Mouse (Mus musculus) neural tube, embryonic 13.5 days (tissue): ENCODE measurements around the gene Ykt6. TPM values are rescaled to one million over a fixed set of nuclear protein-coding genes. Genes with fewer than 3 reads are reported as not detected.

Source experiments
- ATAC-seq: fragments of 200-750 bp; cut with Nextera tagmentation; 2 replicates; pipeline ENCODE4 v1.8.0; 2017; ENCODE audit warnings: low read depth, mild to moderate bottlenecking, moderate TSS enrichment, moderate library complexity
- H3K27ac ChIP-seq: fragments of 300-500 bp; sonication (generic); replicated peaks from 2 replicates; pipeline ENCODE4 v1.5.1; 2015; ENCODE audit warnings: moderate library complexity, mild to moderate bottlenecking, inconsistent platforms
- H3K27me3 ChIP-seq: fragments of 300-500 bp; sonication (generic); 2 replicates; pipeline ENCODE4 v1.6.1; 2015; ENCODE audit warnings: mild to moderate bottlenecking, inconsistent platforms
- H3K36me3 ChIP-seq: fragments of 300-500 bp; sonication (generic); 2 replicates; pipeline ENCODE4 v1.6.1; 2015; ENCODE audit warnings: mild to moderate bottlenecking, inconsistent platforms
- H3K4me1 ChIP-seq: fragments of 300-500 bp; sonication (generic); replicated peaks from 2 replicates; pipeline ENCODE4 v1.6.1; 2015; ENCODE audit warnings: inconsistent platforms
- H3K4me2 ChIP-seq: fragments of 300-500 bp; sonication (generic); 2 replicates; pipeline ENCODE4 v1.6.1; 2015; ENCODE audit warnings: inconsistent platforms, mild to moderate bottlenecking, moderate library complexity
- H3K4me3 ChIP-seq: fragments of 300-500 bp; sonication (generic); 2 replicates; pipeline ENCODE4 v1.5.1; 2015; ENCODE audit warnings: mild to moderate bottlenecking, inconsistent platforms
- H3K9ac ChIP-seq: fragments of 300-500 bp; sonication (generic); 2 replicates; pipeline ENCODE4 v1.6.1; 2015; ENCODE audit warnings: moderate library complexity, mild to moderate bottlenecking, inconsistent platforms
- H3K9me3 ChIP-seq: fragments of 300-500 bp; sonication (generic); 2 replicates; pipeline ENCODE4 v1.6.1; 2016; ENCODE audit warnings: inconsistent platforms
- WGBS: fragments of 180-500 bp; shearing (Covaris S2); methylation state at CpG from one replicate; pipeline ENCODE4 v1.1.7; 2015; 5-methylcytosine and 5-hydroxymethylcytosine counted together
- polyA plus RNA-seq: library from polyadenylated mRNA; unstranded; fragments of >200 nt; fragmentation: Nextera tagmentation; extraction: Ambion mirVana; gene quantifications from 2 replicates; pipeline ENCODE4 v1.2.1, GENCODE M21; 2015

The Ykt6 gene
- polyA plus RNA-seq, 1 experiment from 2014 or later, result 71.2 TPM

GRCm38 (mm10) chr11:5953130-5953765 is 2.2 kb upstream of the Ykt6 start:
- WGBS, result 36% methylated on average over 8 of the region's 8 CpGs
- Histone ChIP-seq H3K9ac (no peak overlapping the region), H3K27ac (no peak overlapping the region)

GRCm38 (mm10) chr11:5954435-5954834 is 1.1 kb upstream of the Ykt6 start:
- Histone ChIP-seq H3K9ac (peak overlapping the region; percentile 93; the same call in 1 of the 2 replicates), H3K4me2 (no peak overlapping the region), H3K4me3 (no peak overlapping the region), H3K9me3 (no peaks in the 10 kb centered on the region), H3K36me3 (peaks cover 9% of the 10 kb centered on the region), H3K4me1 (peaks cover 32% of the 10 kb centered on the region), H3K27ac (no peak overlapping the region), H3K27me3 (no peaks in the 10 kb centered on the region)
- no peak for ATAC-seq
- WGBS, result 86% methylated on average over 5 of the region's 5 CpGs

More at GRCm38 (mm10) chr11:5953130-5953765, 2.2 kb upstream of the Ykt6 start:
- H3K4me3 ChIP-seq, result no peak overlapping the region
- peaks cover 33% of the 10 kb centered on the region for H3K4me1 ChIP-seq
- H3K4me2 ChIP-seq, result no peak overlapping the region
- no peak for ATAC-seq
- H3K9me3 ChIP-seq, result no peaks in the 10 kb centered on the region
- no peaks in the 10 kb centered on the region for H3K27me3 ChIP-seq
- 0 out of 2 replicates have a peak, but pooled peaks cover 4% of the 10 kb centered on the region for H3K36me3 ChIP-seq

- 7% methylated on average over 7 of the region's 7 CpGs for WGBS
- peak; percentile 83 for ATAC-seq
Measured at GRCm38 (mm10) chr11:5954965-5955504, 458 bp upstream of the Ykt6 start.

DNA sequence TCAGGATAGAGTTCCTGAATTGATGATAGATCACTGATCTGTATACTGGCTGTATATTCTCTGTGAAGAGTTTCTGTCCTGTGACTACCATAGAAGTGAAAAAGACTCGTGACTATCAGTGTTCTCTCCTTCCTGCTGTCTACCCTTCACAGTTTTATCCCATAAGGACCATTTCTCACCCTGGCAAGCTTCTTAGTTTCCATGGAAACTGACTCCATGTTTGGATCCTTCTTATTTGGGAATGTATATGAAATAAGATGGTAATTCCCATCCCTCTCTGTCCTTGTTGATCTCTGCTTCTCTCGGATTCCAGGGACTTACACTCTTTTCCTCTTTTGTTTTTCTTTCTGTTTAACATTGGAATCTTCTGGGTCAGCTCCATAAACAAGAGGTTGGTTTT is 4.6 kb downstream of the Ykt6 start:
- no peak overlapping the region for H3K4me2 ChIP-seq
- 89% methylated on average over 2 of the region's 2 CpGs for WGBS
- no peak overlapping the region for H3K9ac ChIP-seq
- H3K4me1 ChIP-seq, result peaks cover 18% of the 10 kb centered on the region
- H3K4me3 ChIP-seq, result no peak overlapping the region
- ATAC-seq, result no peak
- H3K27me3 ChIP-seq, result no peaks in the 10 kb centered on the region
- peaks cover 58% of the 10 kb centered on the region for H3K36me3 ChIP-seq
- H3K9me3 ChIP-seq, result no peaks in the 10 kb centered on the region
- H3K27ac ChIP-seq, result no peak overlapping the region

More at GRCm38 (mm10) chr11:5954965-5955504, 458 bp upstream of the Ykt6 start:
- H3K27me3 ChIP-seq, result no peaks in the 10 kb centered on the region
- H3K4me3 ChIP-seq, result peak overlapping the region; percentile 97
- peaks cover 10% of the 10 kb centered on the region for H3K36me3 ChIP-seq
- H3K9me3 ChIP-seq, result no peaks in the 10 kb centered on the region
- peak overlapping the region; percentile 94 for H3K4me2 ChIP-seq
- peaks cover 26% of the 10 kb centered on the region for H3K4me1 ChIP-seq
- peak overlapping the region; percentile 93 for H3K9ac ChIP-seq
- peak overlapping the region; percentile 91 for H3K27ac ChIP-seq

DNA sequence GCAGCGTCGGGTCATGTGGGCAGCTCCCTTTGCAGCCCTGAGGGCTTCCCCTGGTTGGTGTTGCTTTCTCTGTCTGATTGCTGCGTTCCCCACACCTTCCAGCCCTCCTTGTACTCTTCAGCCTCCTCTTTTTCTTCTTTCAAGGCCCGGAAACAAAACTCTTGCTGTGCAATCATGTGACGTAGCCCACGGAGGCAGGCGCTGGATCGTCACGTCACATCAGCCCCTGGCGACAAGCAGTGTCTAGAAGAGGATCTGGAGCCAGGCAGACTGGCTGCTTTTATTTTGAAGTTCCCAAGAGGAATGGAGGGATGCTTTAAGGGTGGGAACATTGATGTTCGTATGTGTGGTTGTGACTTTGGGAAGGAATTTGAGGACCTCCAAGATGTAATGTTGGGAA is 10.4 kb downstream of the Ykt6 start:
- Histone ChIP-seq H3K4me3 (no peak overlapping the region), H3K4me1 (no peaks in the 10 kb centered on the region), H3K27ac (no peak overlapping the region), H3K9ac (no peak overlapping the region), H3K36me3 (peaks cover 99% of the 10 kb centered on the region), H3K27me3 (no peaks in the 10 kb centered on the region), H3K9me3 (no peaks in the 10 kb centered on the region), H3K4me2 (no peak overlapping the region)
- no peak for ATAC-seq
- WGBS, result 84% methylated on average over 11 of the region's 11 CpGs

DNA sequence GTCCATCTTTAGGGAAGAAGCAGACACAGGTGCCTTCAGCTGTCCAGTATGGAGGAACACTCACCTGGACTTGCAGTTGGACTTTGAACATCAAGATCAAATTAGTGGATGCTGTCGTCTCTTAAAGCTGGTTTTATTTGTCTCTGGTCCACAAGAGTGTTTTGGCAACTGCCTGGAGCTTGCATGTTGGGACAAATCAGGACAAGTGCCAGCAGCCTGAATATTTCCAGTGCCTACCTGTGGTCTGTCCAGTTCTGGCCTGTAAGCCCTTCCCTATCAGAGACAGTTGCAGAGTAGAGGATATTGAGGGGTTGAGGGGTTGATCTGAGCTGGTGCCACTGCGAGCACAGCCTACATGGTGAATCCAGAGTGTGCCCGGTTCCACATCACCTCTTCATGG is 11.3 kb downstream of the Ykt6 start:
- H3K27ac ChIP-seq, result no peak overlapping the region
- no peak overlapping the region for H3K9ac ChIP-seq
- no peak overlapping the region for H3K4me2 ChIP-seq
- peaks cover 99% of the 10 kb centered on the region for H3K36me3 ChIP-seq
- H3K27me3 ChIP-seq, result no peaks in the 10 kb centered on the region
- H3K4me3 ChIP-seq, result no peak overlapping the region
- 96% methylated on average over 3 of the region's 3 CpGs for WGBS
- H3K4me1 ChIP-seq, result no peaks in the 10 kb centered on the region
- no peaks in the 10 kb centered on the region for H3K9me3 ChIP-seq
- 0 out of 2 replicates have a peak, but pooled peaks have one; percentile 28 for ATAC-seq

GRCm38 (mm10) chr11:5968223-5968622 is 12.7 kb downstream of the Ykt6 start:
- Histone ChIP-seq H3K27me3 (no peaks in the 10 kb centered on the region), H3K4me2 (no peak overlapping the region), H3K27ac (no peak overlapping the region), H3K4me3 (no peak overlapping the region), H3K9me3 (no peaks in the 10 kb centered on the region), H3K9ac (no peak overlapping the region), H3K36me3 (peaks cover 93% of the 10 kb centered on the region), H3K4me1 (peaks cover 8% of the 10 kb centered on the region)
- WGBS, result 76% methylated on average over 6 of the region's 6 CpGs
- ATAC-seq, result no peak

GRCm38 (mm10) chr11:5971202-5971601 is 15.7 kb downstream of the Ykt6 start:
- H3K27ac ChIP-seq, result no peak overlapping the region
- H3K9me3 ChIP-seq, result no peaks in the 10 kb centered on the region
- H3K4me3 ChIP-seq, result no peak overlapping the region
- peaks cover 8% of the 10 kb centered on the region for H3K4me1 ChIP-seq
- 66% methylated on average over 7 of the region's 7 CpGs for WGBS
- no peaks in the 10 kb centered on the region for H3K27me3 ChIP-seq
- peaks cover 63% of the 10 kb centered on the region for H3K36me3 ChIP-seq
- H3K9ac ChIP-seq, result no peak overlapping the region
- no peak overlapping the region for H3K4me2 ChIP-seq
- ATAC-seq, result no peak

- Histone ChIP-seq H3K27ac (no peak overlapping the region), H3K9me3 (no peaks in the 10 kb centered on the region), H3K4me3 (no peak overlapping the region), H3K4me1 (peaks cover 8% of the 10 kb centered on the region), H3K36me3 (peaks cover 44% of the 10 kb centered on the region), H3K4me2 (no peak overlapping the region), H3K27me3 (no peaks in the 10 kb centered on the region), H3K9ac (no peak overlapping the region)
- no peak for ATAC-seq
- 57% methylated on average over 7 of the region's 7 CpGs for WGBS
Measured at GRCm38 (mm10) chr11:5973151-5973550, 17.7 kb downstream of the Ykt6 start.

DNA sequence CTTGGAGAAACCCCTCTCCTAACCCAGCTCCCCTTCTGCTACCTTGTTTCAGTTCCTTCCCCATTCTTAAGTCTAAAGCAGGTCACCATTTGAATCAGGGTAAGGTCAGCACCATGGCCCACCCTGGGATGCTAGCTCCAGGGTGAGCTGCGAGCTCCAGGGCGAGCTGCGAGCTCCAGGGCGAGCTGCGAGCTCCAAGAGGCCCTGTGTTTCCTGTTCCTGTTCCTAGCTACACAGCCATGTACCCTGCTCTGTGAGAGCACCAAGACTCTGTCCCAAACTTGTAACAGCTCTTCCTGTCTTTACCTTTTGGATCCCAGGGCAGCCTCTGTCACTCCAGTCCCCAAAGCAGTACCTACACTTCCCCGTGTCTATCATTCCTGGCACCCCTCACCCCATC is 18.6 kb downstream of the Ykt6 start:
- Histone ChIP-seq H3K4me1 (peaks cover 8% of the 10 kb centered on the region), H3K4me3 (no peak overlapping the region), H3K9ac (no peak overlapping the region), H3K27me3 (no peaks in the 10 kb centered on the region), H3K36me3 (peaks cover 35% of the 10 kb centered on the region), H3K4me2 (no peak overlapping the region), H3K27ac (no peak overlapping the region), H3K9me3 (no peaks in the 10 kb centered on the region)
- WGBS, result 89% methylated on average over 6 of the region's 6 CpGs
- ATAC-seq, result no peak

- H3K9me3 ChIP-seq, result no peaks in the 10 kb centered on the region
- ATAC-seq, result no peak
- no peak overlapping the region for H3K27ac ChIP-seq
- 80% methylated on average over 2 of the region's 2 CpGs for WGBS
- no peaks in the 10 kb centered on the region for H3K27me3 ChIP-seq
- no peak overlapping the region for H3K4me2 ChIP-seq
- H3K4me3 ChIP-seq, result no peak overlapping the region
- H3K36me3 ChIP-seq, result peaks cover 25% of the 10 kb centered on the region
- H3K4me1 ChIP-seq, result peaks cover 8% of the 10 kb centered on the region
- no peak overlapping the region for H3K9ac ChIP-seq
Measured at GRCm38 (mm10) chr11:5975068-5975467, 19.6 kb downstream of the Ykt6 start.

GRCm38 (mm10) chr11:5976106-5976505 is 20.6 kb downstream of the Ykt6 start:
- no peak overlapping the region for H3K4me3 ChIP-seq
- WGBS, result 16% methylated on average over 9 of the region's 9 CpGs
- ATAC-seq, result no peak

GRCm38 (mm10) chr11:5979088-5979487 is 23.6 kb downstream of the Ykt6 start:
- Histone ChIP-seq H3K36me3 (no peaks in the 10 kb centered on the region; the same call in 1 of the 2 replicates), H3K27ac (no peak overlapping the region), H3K4me2 (no peak overlapping the region), H3K4me1 (no peaks in the 10 kb centered on the region), H3K27me3 (no peaks in the 10 kb centered on the region), H3K9me3 (no peaks in the 10 kb centered on the region), H3K9ac (no peak overlapping the region), H3K4me3 (no peak overlapping the region)
- WGBS, result 89% methylated on average over 7 of the region's 7 CpGs
- ATAC-seq, result no peak

More at GRCm38 (mm10) chr11:5976106-5976505, 20.6 kb downstream of the Ykt6 start:
- Histone ChIP-seq H3K36me3 (peaks cover 14% of the 10 kb centered on the region), H3K27ac (no peak overlapping the region), H3K9ac (no peak overlapping the region), H3K9me3 (no peaks in the 10 kb centered on the region), H3K4me2 (no peak overlapping the region), H3K4me1 (peaks cover 8% of the 10 kb centered on the region), H3K27me3 (no peaks in the 10 kb centered on the region)
